Mouse (Mus musculus): ENCODE data around the gene Nucks1.

DNA sequence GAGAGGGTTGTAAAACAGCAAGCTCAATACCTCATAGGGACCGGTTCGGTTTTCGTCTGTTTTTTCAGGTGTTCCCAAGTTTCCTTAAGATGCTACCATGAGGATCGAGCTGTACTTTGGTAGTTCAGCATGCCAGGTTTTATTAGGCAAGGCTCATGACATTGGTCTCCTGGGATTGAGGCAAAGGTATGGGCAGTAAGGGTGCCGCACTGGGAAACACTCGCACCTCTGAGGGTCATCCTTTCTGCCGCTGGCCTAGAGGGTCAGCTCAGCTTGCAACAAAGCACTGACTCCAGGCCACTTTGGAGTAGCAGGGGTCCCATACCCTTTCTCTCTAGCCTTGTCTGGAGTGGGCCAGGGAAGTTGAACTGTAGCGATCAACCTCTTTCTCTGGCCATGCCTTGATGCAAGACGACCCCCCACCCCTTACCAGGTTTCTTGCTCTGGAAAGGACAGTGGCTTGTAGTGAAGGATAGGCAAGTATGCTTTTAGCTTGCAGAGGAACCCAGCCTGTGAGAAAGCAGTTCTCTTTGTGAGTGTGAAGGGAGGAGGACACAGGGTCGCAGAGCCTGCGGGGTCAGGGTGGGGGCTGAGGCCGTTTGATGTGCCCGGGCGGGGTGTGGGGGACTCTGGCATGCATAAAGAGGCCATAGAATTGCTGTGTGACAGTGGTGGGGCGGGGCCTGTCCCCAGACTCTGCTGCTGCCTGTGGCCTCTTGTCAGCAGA lies 61.6 kb downstream of the Nucks1 start:
- TF ChIP-seq POLR2A (IDR thresholded peaks at IDR 0.05; ENCODE audit: low read depth, low read length) (no peak), CTCF (IDR thresholded peaks at IDR 0.05; ENCODE audit: extremely low read depth, insufficient read depth, insufficient read length, insufficient replicate concordance) (no peak)
